Mouse (Mus musculus) T-helper 1 cell (primary cell): ENCODE measurements around the gene Sdr16c6.

ENCODE experiments used
- in situ Hi-C: fragments of 300-600 bp; cut with MboI, MseI; formaldehyde crosslinking; loops from one replicate; pipeline ENCODE4 v1.15.1; 2025; ENCODE audit warnings: high pct_unique_total_duplicates

Sdr16c6 gene

GRCm38 (mm10) chr4:4077372-4077771, at the start of gene Sdr16c6:
Gene Sdr16c6 (minus strand): TSS chr4:4077522.
- in situ Hi-C loops = no loop called here

GRCm38 (mm10) chr4:4080180-4080579, 2.9 kb upstream of the Sdr16c6 start:
- in situ Hi-C loops = no loop called here

DNA sequence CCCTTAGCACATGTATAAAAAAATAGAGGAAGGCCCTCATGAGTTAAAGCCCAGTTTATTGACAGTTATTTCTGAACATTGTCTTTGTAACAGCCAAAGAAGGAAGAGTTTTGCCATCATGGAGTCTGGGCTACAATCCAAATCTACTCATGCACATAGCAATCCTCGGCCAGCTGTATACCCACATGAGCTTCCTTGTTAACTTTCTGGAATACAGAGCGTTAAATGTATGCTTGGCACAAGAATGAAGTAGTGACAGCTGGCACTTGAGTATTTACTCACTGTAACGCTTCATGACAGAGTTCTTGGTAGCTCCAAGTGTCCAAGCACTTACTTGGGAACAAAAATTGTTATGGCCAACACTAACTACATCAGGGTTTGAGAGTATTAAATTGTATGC, 1.8 kb upstream of the Sdr16c6 start:
- in situ Hi-C loops = no loop called here

DNA sequence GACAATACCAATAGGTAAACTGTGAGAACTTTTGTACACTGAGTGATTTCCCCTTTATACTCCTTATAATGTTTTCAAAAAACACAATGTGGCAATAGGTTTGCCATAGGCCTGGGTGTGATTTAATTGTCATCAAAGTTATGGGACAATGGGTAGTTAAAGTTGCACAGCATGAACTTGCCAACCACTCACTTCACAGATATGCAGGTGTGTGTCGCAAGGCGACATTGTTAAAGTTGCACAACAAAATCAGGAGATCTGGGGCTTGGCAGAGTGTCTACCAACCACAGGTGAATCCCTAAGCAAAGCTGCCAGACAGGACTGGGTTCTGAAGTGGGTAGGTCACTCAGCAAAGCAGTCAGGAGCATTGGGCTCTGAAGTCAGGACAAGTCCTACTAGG, 1.3 kb downstream of the Sdr16c6 start:
- in situ Hi-C loops = no loop called here
